Mouse (Mus musculus): ENCODE data around the gene Hyls1. TPM values are rescaled to one million over a fixed set of nuclear protein-coding genes. Genes with fewer than 3 reads are reported as not detected.

Gene Hyls1
- polyA plus RNA-seq, 1 experiment from 2014 or later: 21.3 TPM

DNA sequence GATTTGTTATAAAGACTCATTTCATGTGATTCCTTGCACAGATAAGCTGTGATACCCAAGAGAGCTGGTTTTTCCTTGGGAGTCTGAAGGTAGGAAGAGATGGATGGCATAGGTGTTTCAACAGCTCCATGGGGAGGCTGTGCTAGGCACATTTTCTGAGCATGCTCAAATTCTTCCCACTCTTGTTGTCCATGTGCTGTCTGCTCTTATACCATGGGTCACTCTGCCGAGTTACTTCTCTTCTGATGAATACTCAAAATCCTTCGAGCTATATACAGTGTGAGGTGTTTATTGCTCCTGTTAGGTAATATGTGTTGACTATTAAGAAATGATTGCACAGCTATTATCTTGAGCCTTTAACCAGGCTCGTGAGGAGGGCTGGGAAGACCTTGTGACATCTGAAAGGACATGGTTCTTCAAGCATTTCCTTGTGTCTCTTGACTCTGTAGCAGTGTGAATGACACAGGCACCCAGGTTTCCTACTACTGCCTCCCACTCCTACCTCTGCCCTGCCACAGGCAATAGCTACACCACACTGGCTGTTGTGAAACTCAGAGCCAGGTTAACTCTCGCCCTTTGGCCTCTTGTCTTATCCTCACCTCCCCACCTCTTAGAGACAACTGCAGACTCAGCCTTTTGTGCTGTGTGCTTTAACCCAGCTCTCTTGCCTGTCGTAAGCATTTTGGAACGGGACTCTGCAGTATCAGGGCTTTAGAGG, 49.4 kb downstream of the Hyls1 start:
- Histone ChIP-seq H3K4me2 (ENCODE audit: low read length) (no peak overlapping the region), H3K9me3 (ENCODE audit: control insufficient read depth, low read length) (no peaks in the 10 kb centered on the region), H3K27me3 (ENCODE audit: control insufficient read depth, insufficient read depth, low read length) (no peaks in the 10 kb centered on the region), H3K36me3 (ENCODE audit: control insufficient read depth, insufficient read depth, low read length) (no peaks in the 10 kb centered on the region), H3K27ac (replicated peaks; ENCODE audit: low read depth, low read length) (no peak overlapping the region), H3K4me3 (replicated peaks; ENCODE audit: low read depth, low read length) (no peak overlapping the region), H3K4me1 (ENCODE audit: control insufficient read depth, insufficient read depth, low read length) (peaks cover 10% of the 10 kb centered on the region), H3K9ac (replicated peaks; ENCODE audit: low read length) (no peak overlapping the region)
- WGBS: 88% methylated on average over 6 of the region's 6 CpGs
- DNase-seq (no peak), ATAC-seq (ENCODE audit: low FRiP score, low TSS enrichment) (no peak)

DNA sequence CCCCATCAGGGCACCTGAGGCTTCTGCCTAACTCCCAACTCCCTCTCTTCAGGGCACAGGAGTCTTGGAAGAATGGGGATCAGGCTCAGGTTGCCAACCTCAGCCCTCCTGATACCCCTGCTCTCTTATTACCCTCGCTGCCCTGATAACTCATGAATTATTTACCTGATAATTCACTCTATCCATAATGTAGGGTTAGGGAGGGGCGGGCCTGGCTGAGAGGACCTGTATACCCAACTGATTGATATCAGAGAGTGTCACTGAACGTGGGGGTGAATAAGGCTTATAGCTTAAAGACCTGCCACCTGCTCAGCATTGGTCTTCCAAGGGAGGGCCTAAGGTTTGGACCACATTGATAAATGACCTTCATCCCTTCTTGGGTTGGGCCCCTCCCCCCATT, 52.0 kb downstream of the Hyls1 start, which contains the start of gene Gm1113:
TSS of gene Gm1113 (minus strand) at position 101 of the 400 bp plus-strand sequence.
- 71% methylated on average over 3 of the region's 3 CpGs for WGBS
- H3K9ac ChIP-seq (replicated peaks; ENCODE audit: low read length): no peak within 1 kb of the TSS
- ATAC-seq (ENCODE audit: low FRiP score, low TSS enrichment) (no peak), DNase-seq (no peak)
- no peak within 1 kb of the TSS for H3K27ac ChIP-seq (replicated peaks; ENCODE audit: low read depth, low read length)
- no peaks in the 10 kb centered on the region for H3K4me1 ChIP-seq (ENCODE audit: control insufficient read depth, insufficient read depth, low read length)
- no peak within 1 kb of the TSS for H3K4me2 ChIP-seq (ENCODE audit: low read length)
- H3K36me3 ChIP-seq (ENCODE audit: control insufficient read depth, insufficient read depth, low read length): no peaks in the 10 kb centered on the region
- H3K4me3 ChIP-seq (replicated peaks; ENCODE audit: low read depth, low read length): no peak within 1 kb of the TSS
- no peaks in the 10 kb centered on the region for H3K27me3 ChIP-seq (ENCODE audit: control insufficient read depth, insufficient read depth, low read length)
- H3K9me3 ChIP-seq (ENCODE audit: control insufficient read depth, low read length): no peaks in the 10 kb centered on the region

DNA sequence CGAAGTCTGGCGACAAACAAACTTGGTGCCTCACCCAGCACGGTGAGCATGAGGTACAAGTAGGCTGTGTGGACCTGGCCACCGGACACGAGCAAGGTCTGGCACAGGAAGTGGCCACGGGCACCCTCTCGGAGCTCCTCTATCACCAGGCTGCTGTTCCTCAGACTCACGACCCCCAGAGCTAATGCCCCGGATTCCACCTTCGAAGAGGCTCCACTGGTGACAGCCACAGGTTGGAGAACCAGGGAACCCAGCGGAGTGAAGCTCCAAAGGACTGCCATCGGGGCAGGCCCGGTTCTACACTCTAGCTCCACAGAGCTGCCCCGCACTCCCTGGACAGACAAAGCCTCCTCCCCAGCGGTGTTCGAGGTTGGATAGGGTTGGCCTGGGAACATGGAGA, 53.5 kb downstream of the Hyls1 start:
- Histone ChIP-seq H3K4me3 (replicated peaks; ENCODE audit: low read depth, low read length) (no peak overlapping the region), H3K4me2 (ENCODE audit: low read length) (no peak overlapping the region), H3K4me1 (ENCODE audit: control insufficient read depth, insufficient read depth, low read length) (no peaks in the 10 kb centered on the region), H3K27me3 (ENCODE audit: control insufficient read depth, insufficient read depth, low read length) (no peaks in the 10 kb centered on the region), H3K9me3 (ENCODE audit: control insufficient read depth, low read length) (no peaks in the 10 kb centered on the region), H3K36me3 (ENCODE audit: control insufficient read depth, insufficient read depth, low read length) (no peaks in the 10 kb centered on the region), H3K9ac (replicated peaks; ENCODE audit: low read length) (no peak overlapping the region), H3K27ac (replicated peaks; ENCODE audit: low read depth, low read length) (no peak overlapping the region)
- DNase-seq (no peak), ATAC-seq (ENCODE audit: low FRiP score, low TSS enrichment) (no peak)
- WGBS: 94% methylated on average over 16 of the region's 16 CpGs

DNA sequence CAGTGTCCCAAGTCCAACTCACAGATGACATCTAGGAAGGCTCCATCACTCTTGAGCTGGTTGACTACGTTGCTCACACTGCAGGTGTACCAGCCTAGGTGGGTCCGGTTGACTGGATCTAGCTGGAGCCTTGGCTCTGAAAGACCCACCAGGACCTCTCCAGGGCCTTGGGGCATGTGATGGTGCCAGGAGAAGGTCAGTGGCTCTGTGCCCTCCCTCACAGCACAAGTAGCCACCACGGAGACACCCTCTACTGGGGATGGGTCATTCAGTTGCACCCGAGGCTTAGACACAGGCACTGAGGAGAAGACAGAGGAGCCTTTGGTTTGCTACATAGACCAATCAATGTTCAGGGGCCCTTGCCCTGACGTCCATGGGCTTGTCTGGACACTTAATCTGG, 54.0 kb downstream of the Hyls1 start:
- DNase-seq: no peak
- Histone ChIP-seq H3K4me3 (replicated peaks; ENCODE audit: low read depth, low read length) (no peak overlapping the region), H3K27ac (replicated peaks; ENCODE audit: low read depth, low read length) (no peak overlapping the region), H3K9ac (replicated peaks; ENCODE audit: low read length) (no peak overlapping the region), H3K4me1 (ENCODE audit: control insufficient read depth, insufficient read depth, low read length) (no peaks in the 10 kb centered on the region), H3K9me3 (ENCODE audit: control insufficient read depth, low read length) (no peaks in the 10 kb centered on the region), H3K36me3 (ENCODE audit: control insufficient read depth, insufficient read depth, low read length) (no peaks in the 10 kb centered on the region), H3K4me2 (ENCODE audit: low read length) (no peak overlapping the region), H3K27me3 (ENCODE audit: control insufficient read depth, insufficient read depth, low read length) (no peaks in the 10 kb centered on the region)
- no peak for ATAC-seq (ENCODE audit: low FRiP score, low TSS enrichment)
- 88% methylated on average over 5 of the region's 5 CpGs for WGBS

DNA sequence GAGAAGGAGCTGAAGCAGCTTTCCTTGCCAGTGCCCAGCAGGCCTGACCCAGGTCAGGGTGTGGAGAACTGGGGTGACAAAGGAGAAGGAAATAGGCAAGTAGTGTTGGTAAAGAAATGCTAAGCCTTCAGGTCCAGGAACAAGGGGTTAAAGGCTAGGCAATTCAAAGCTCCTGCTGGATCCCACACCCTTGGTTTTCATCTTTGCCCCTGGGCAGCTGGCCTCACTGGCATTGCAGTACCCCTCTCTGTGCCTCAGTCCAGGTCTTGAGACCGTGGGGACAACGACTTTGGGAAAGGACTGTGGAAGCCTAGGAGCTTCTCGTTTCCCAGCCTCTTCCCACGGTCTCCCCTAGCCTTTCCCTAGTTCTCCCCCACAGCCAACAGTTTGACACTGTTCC, 56.3 kb downstream of the Hyls1 start:
- Histone ChIP-seq H3K4me3 (replicated peaks; ENCODE audit: low read depth, low read length) (no peak overlapping the region), H3K4me1 (ENCODE audit: control insufficient read depth, insufficient read depth, low read length) (no peaks in the 10 kb centered on the region), H3K27ac (replicated peaks; ENCODE audit: low read depth, low read length) (no peak overlapping the region), H3K9ac (replicated peaks; ENCODE audit: low read length) (no peak overlapping the region), H3K36me3 (ENCODE audit: control insufficient read depth, insufficient read depth, low read length) (no peaks in the 10 kb centered on the region), H3K4me2 (ENCODE audit: low read length) (no peak overlapping the region), H3K27me3 (ENCODE audit: control insufficient read depth, insufficient read depth, low read length) (no peaks in the 10 kb centered on the region), H3K9me3 (ENCODE audit: control insufficient read depth, low read length) (no peaks in the 10 kb centered on the region)
- WGBS: 84% methylated on average over 4 of the region's 4 CpGs
- ATAC-seq (ENCODE audit: low FRiP score, low TSS enrichment) (no peak), DNase-seq (no peak)

Other genes starting within 250 kb of the Hyls1 start
- 3.5 and 6.4 TPM in 2 replicates for gene Cdon, start 149.3 kb downstream of the Hyls1 start, polyA plus RNA-seq (2014; fragmentation: Nextera tagmentation; extraction: Ambion mirVana)
- gene Gm1113, start 52.1 kb downstream of the Hyls1 start, polyA plus RNA-seq (2014; fragmentation: Nextera tagmentation; extraction: Ambion mirVana): not detected in 2 replicates
- 27.2 and 32.4 TPM in 2 replicates for gene Ddx25, start 11.9 kb downstream of the Hyls1 start, polyA plus RNA-seq (2014; fragmentation: Nextera tagmentation; extraction: Ambion mirVana)
- gene Pus3, start 11.8 kb downstream of the Hyls1 start, polyA plus RNA-seq (2014; fragmentation: Nextera tagmentation; extraction: Ambion mirVana): 16.5 and 18.8 TPM in 2 replicates
- gene Pate2, start 114 bp downstream of the Hyls1 start, polyA plus RNA-seq (2014; fragmentation: Nextera tagmentation; extraction: Ambion mirVana): 0.62 and 0.74 TPM in 2 replicates
- not detected in 2 replicates for gene Pate4, start 41.5 kb upstream of the Hyls1 start, polyA plus RNA-seq (2014; fragmentation: Nextera tagmentation; extraction: Ambion mirVana)
- gene Pate3, start 77.8 kb upstream of the Hyls1 start, polyA plus RNA-seq (2014; fragmentation: Nextera tagmentation; extraction: Ambion mirVana): not detected in 2 replicates
- gene Pate1, start 117.0 kb upstream of the Hyls1 start, polyA plus RNA-seq (2014; fragmentation: Nextera tagmentation; extraction: Ambion mirVana): not detected in 2 replicates
- gene Gm17677, start 170.7 kb upstream of the Hyls1 start, polyA plus RNA-seq (2014; fragmentation: Nextera tagmentation; extraction: Ambion mirVana): not detected in 2 replicates
- gene Gm17727, start 207.7 kb upstream of the Hyls1 start, polyA plus RNA-seq (2014; fragmentation: Nextera tagmentation; extraction: Ambion mirVana): not detected in 2 replicates
- gene Gm27235, start 219.7 kb upstream of the Hyls1 start, polyA plus RNA-seq (2014; fragmentation: Nextera tagmentation; extraction: Ambion mirVana): not detected in 2 replicates
- not detected in 2 replicates for gene D730048I06Rik, start 219.7 kb upstream of the Hyls1 start, polyA plus RNA-seq (2014; fragmentation: Nextera tagmentation; extraction: Ambion mirVana)

All from midbrain, embryonic 14.5 days (tissue).